Mouse (Mus musculus) right cerebral cortex, adult 2 months (tissue): ENCODE measurements at regions not wholly inside any gene's neighbourhood (a gene's known extent, or its start where the extent isn't known, plus 50 kb on each side); places are given as distances from the start of the nearest gene placed in this dataset.

ENCODE experiments used
- DNase-seq, 2 experiments: peaks; one replicate each; pipeline ENCODE4 v3.0.0; 2021 to 2022; ENCODE audit warnings: low spot score in 2 of 2

GRCm38 (mm10) chr15:95714408-95714807 is 58.6 kb upstream of the Dbx2 start:
- DNase-seq = no peak

DNA sequence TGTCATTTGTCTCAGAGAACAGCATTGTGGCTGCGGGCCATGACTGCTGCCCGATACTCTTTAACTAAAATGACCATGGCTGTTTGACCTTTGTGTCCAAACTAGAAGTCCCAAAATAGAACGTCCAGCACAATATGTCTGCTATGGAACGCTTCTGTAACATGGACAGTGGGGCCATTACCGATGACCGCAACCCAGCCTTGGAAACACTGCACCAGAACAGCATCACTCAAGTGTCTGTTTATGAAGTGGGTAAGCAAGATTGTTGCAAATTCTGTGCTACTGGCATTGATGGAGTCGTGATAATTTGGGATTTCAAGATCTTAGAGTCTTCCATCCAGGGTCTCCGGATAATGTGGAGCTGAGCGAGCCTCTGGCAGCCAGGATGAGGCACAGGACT is 60.2 kb upstream of the Dbx2 start:
- no peak for DNase-seq

DNA sequence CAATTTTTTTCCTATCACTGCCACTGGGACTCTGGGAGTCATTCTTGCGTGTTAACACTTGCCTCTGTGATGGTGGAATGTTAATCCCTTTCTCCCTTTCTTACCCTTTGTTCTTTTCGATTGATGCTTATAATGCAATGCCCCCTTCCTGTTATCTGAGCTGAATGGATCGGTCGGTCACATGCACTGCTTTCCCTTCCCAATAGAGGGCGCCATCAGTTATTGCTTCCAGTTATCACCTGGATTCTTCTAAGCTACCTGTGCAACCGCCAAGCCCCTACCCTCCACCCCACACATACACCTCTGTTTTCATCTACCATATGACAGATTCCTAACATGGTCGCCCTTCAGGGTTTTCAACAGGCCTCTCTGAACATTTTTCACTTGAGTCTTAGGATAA is 66.9 kb upstream of the Ano6 start:
- DNase-seq = peak in 1 of 2 experiments; percentile 35

DNA sequence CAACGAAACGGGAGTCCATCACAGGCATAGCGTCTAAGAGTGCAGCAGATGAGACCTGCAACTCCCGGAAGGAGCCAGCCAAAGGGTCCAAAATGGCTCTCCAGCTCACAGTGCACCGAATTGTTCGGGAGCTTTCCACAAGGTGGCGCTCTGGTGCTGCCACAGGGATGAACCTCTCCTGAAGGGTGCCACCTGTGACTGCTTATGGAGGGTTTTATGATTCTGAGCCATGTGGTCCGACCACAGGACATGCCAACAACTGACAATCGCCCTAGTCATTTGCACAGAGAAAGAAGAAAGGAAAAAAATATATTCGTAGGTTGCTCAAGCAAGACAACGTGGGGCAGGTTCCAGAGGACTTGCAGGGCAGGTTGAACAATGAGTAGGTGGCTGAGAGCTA is 64.8 kb upstream of the Ano6 start:
- peak; percentile 90 to 92 for DNase-seq

DNA sequence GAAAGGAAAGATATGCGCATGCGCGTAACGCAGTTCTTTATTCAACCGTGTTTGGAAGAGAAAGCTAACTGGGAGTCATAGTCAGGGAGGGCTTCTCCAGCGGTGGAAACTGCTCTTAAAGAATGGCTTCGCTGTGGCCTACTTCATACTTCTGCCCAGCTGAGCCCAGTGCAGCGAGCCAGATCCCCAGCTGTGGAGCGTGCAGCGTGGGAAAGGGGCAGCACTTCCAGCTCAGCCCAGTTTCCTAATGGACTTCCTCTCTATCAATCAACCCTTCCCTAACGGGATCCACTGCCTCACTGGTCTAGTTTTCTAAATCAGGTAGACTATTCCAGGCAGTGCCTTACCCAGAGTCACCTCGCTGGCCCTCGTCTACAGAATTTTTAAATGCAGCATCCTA is 64.1 kb upstream of the Ano6 start:
- no peak for DNase-seq

DNA sequence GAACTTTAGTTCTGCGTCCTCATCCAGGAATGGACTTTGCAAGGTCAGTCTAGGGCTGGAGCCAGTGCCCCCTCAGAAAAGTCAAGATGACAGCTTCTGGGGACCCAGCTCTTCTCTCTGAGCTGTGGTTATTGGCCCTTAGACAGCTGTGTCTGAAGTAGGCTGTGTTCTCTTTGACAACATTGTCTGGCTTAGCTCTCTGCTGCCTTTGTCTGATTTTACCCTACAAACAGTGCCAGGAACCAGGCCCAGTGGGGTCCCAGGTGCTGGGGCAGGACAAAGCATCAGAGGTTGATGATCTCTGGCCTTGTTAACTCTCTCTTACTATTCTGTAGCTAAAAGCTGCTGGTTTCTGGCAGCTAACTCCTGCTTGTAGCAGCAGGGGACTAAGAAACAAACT is 54.9 kb upstream of the Ano6 start:
- DNase-seq = no peak
